Mouse (Mus musculus) liver, embryonic 12.5 days (tissue): ENCODE measurements at regions not wholly inside any gene's neighbourhood (a gene's known extent, or its start where the extent isn't known, plus 50 kb on each side); places are given as distances from the start of the nearest gene placed in this dataset.
A peak's percentile ranks its signal among the peaks of the same experiment; 100 is the strongest.

Experiments used
- ATAC-seq: fragments of 200-750 bp; cut with Nextera tagmentation; 2 replicates; pipeline ENCODE4 v1.8.0; 2017; ENCODE audit warnings: moderate number of reproducible peaks, mild to moderate bottlenecking, moderate library complexity
- H3K27ac ChIP-seq: fragments of 300-500 bp; sonication (generic); 2 replicates; pipeline ENCODE4 v1.5.1; 2016; ENCODE audit warnings: mild to moderate bottlenecking
- H3K27me3 ChIP-seq: fragments of 300-500 bp; sonication (generic); replicated peaks from 2 replicates; pipeline ENCODE4 v1.6.1; 2016; ENCODE audit warnings: mild to moderate bottlenecking, moderate library complexity
- H3K36me3 ChIP-seq: fragments of 300-500 bp; sonication (generic); 2 replicates; pipeline ENCODE4 v1.6.1; 2016; ENCODE audit warnings: mild to moderate bottlenecking, moderate library complexity
- H3K4me1 ChIP-seq: fragments of 300-500 bp; sonication (generic); 2 replicates; pipeline ENCODE4 v1.6.1; 2016
- H3K4me2 ChIP-seq: fragments of 300-500 bp; sonication (generic); 2 replicates; pipeline ENCODE4 v1.6.1; 2016; ENCODE audit warnings: mild to moderate bottlenecking, moderate library complexity
- H3K4me3 ChIP-seq: fragments of 300-500 bp; sonication (generic); 2 replicates; pipeline ENCODE4 v1.5.1; 2016; ENCODE audit warnings: mild to moderate bottlenecking, moderate library complexity
- H3K9ac ChIP-seq: fragments of 300-500 bp; sonication (generic); 2 replicates; pipeline ENCODE4 v1.6.1; 2016; ENCODE audit warnings: mild to moderate bottlenecking, moderate library complexity
- H3K9me3 ChIP-seq: fragments of 300-500 bp; sonication (generic); replicated peaks from 2 replicates; pipeline ENCODE4 v1.6.1; 2016; ENCODE audit warnings: mild to moderate bottlenecking, moderate library complexity
- WGBS: fragments of 180-500 bp; shearing (Covaris S2); methylation state at CpG from one replicate; pipeline ENCODE4 v1.1.7; 2016; ENCODE audit not compliant: insufficient replicate concordance; 5-methylcytosine and 5-hydroxymethylcytosine counted together

GRCm38 (mm10) chr6:66344848-66345247, 190.3 kb upstream of the Mad2l1 start:
- Histone ChIP-seq H3K9ac (no peak overlapping the region), H3K4me1 (peaks cover 13% of the 10 kb centered on the region), H3K27ac (no peak overlapping the region), H3K36me3 (no peaks in the 10 kb centered on the region), H3K4me2 (no peak overlapping the region), H3K9me3 (no peaks in the 10 kb centered on the region), H3K4me3 (no peak overlapping the region), H3K27me3 (no peaks in the 10 kb centered on the region)
- 72% methylated on average over 2 of the region's 2 CpGs for WGBS
- no peak for ATAC-seq

GRCm38 (mm10) chr6:66347356-66347755, 187.8 kb upstream of the Mad2l1 start:
- no peaks in the 10 kb centered on the region for H3K27me3 ChIP-seq
- no peak overlapping the region for H3K4me3 ChIP-seq
- H3K4me2 ChIP-seq: no peak overlapping the region
- H3K27ac ChIP-seq: no peak overlapping the region
- H3K9me3 ChIP-seq: no peaks in the 10 kb centered on the region
- ATAC-seq: 0 out of 2 replicates have a peak, but pooled peaks have one; percentile 46
- no peak overlapping the region for H3K9ac ChIP-seq
- 25% methylated on average over 2 of the region's 2 CpGs for WGBS
- peaks cover 13% of the 10 kb centered on the region for H3K4me1 ChIP-seq
- no peaks in the 10 kb centered on the region for H3K36me3 ChIP-seq

- H3K9me3 ChIP-seq: no peaks in the 10 kb centered on the region
- H3K27ac ChIP-seq: no peak overlapping the region
- no peak for ATAC-seq
- H3K27me3 ChIP-seq: no peaks in the 10 kb centered on the region
- H3K4me2 ChIP-seq: no peak overlapping the region
- no peak overlapping the region for H3K9ac ChIP-seq
- H3K4me1 ChIP-seq: no peaks in the 10 kb centered on the region
- WGBS: 69% methylated on average over 3 of the region's 3 CpGs
- no peaks in the 10 kb centered on the region for H3K36me3 ChIP-seq
- H3K4me3 ChIP-seq: no peak overlapping the region
Observed at GRCm38 (mm10) chr6:66361130-66361529, 174.1 kb upstream of the Mad2l1 start.

GRCm38 (mm10) chr6:66367263-66367662, 167.9 kb upstream of the Mad2l1 start:
- ATAC-seq: no peak

GRCm38 (mm10) chr6:66381279-66381934, 153.8 kb upstream of the Mad2l1 start:
- no peak for ATAC-seq

More at GRCm38 (mm10) chr6:66367263-66367662, 167.9 kb upstream of the Mad2l1 start:
- Histone ChIP-seq H3K4me1 (no peaks in the 10 kb centered on the region), H3K9ac (no peak overlapping the region), H3K27ac (no peak overlapping the region), H3K4me2 (no peak overlapping the region), H3K27me3 (no peaks in the 10 kb centered on the region), H3K4me3 (no peak overlapping the region), H3K9me3 (no peaks in the 10 kb centered on the region), H3K36me3 (no peaks in the 10 kb centered on the region)

GRCm38 (mm10) chr6:66382347-66383010, 152.7 kb upstream of the Mad2l1 start:
- H3K4me1 ChIP-seq: no peaks in the 10 kb centered on the region
- H3K4me3 ChIP-seq: no peak overlapping the region
- WGBS: 66% methylated on average over 2 of the region's 2 CpGs
- no peak for ATAC-seq
- no peaks in the 10 kb centered on the region for H3K27me3 ChIP-seq
- no peaks in the 10 kb centered on the region for H3K9me3 ChIP-seq
- H3K4me2 ChIP-seq: no peak overlapping the region
- H3K27ac ChIP-seq: no peak overlapping the region
- no peaks in the 10 kb centered on the region for H3K36me3 ChIP-seq
- H3K9ac ChIP-seq: no peak overlapping the region

More at GRCm38 (mm10) chr6:66381279-66381934, 153.8 kb upstream of the Mad2l1 start:
- 52% methylated on average over 1 of the region's 1 CpGs for WGBS
- H3K9me3 ChIP-seq: no peaks in the 10 kb centered on the region
- H3K4me3 ChIP-seq: no peak overlapping the region
- H3K27ac ChIP-seq: no peak overlapping the region
- H3K4me2 ChIP-seq: no peak overlapping the region
- no peaks in the 10 kb centered on the region for H3K27me3 ChIP-seq
- no peaks in the 10 kb centered on the region for H3K4me1 ChIP-seq
- H3K9ac ChIP-seq: no peak overlapping the region
- no peaks in the 10 kb centered on the region for H3K36me3 ChIP-seq

- no peak overlapping the region for H3K4me2 ChIP-seq
- H3K27ac ChIP-seq: no peak overlapping the region
- H3K27me3 ChIP-seq: no peaks in the 10 kb centered on the region
- H3K4me3 ChIP-seq: no peak overlapping the region
- no peaks in the 10 kb centered on the region for H3K4me1 ChIP-seq
- H3K36me3 ChIP-seq: no peaks in the 10 kb centered on the region
- 78% methylated on average over 4 of the region's 4 CpGs for WGBS
- ATAC-seq: no peak
- H3K9ac ChIP-seq: no peak overlapping the region
- H3K9me3 ChIP-seq: no peaks in the 10 kb centered on the region
Observed at GRCm38 (mm10) chr6:66395147-66395546, 140.0 kb upstream of the Mad2l1 start.

- H3K9me3 ChIP-seq: no peaks in the 10 kb centered on the region
- 69% methylated on average over 8 of the region's 8 CpGs for WGBS
Observed at GRCm38 (mm10) chr6:66397411-66397810, 137.8 kb upstream of the Mad2l1 start.

GRCm38 (mm10) chr6:66398674-66399073, 136.5 kb upstream of the Mad2l1 start:
- no peak overlapping the region for H3K4me3 ChIP-seq
- no peak overlapping the region for H3K4me2 ChIP-seq
- H3K9me3 ChIP-seq: no peaks in the 10 kb centered on the region
- no peak overlapping the region for H3K27ac ChIP-seq
- H3K9ac ChIP-seq: no peak overlapping the region
- WGBS: 56% methylated on average over 3 of the region's 3 CpGs
- H3K27me3 ChIP-seq: no peaks in the 10 kb centered on the region
- H3K36me3 ChIP-seq: no peaks in the 10 kb centered on the region
- ATAC-seq: no peak
- no peaks in the 10 kb centered on the region for H3K4me1 ChIP-seq

More at GRCm38 (mm10) chr6:66397411-66397810, 137.8 kb upstream of the Mad2l1 start:
- Histone ChIP-seq H3K9ac (no peak overlapping the region), H3K36me3 (no peaks in the 10 kb centered on the region), H3K27me3 (no peaks in the 10 kb centered on the region), H3K4me2 (no peak overlapping the region), H3K27ac (no peak overlapping the region), H3K4me1 (no peaks in the 10 kb centered on the region), H3K4me3 (no peak overlapping the region)
- ATAC-seq: no peak

- ATAC-seq: no peak
- H3K27ac ChIP-seq: no peak overlapping the region
- no peak overlapping the region for H3K4me2 ChIP-seq
- H3K36me3 ChIP-seq: no peaks in the 10 kb centered on the region
- H3K9me3 ChIP-seq: no peaks in the 10 kb centered on the region
- no peaks in the 10 kb centered on the region for H3K27me3 ChIP-seq
- H3K4me3 ChIP-seq: no peak overlapping the region
- H3K9ac ChIP-seq: no peak overlapping the region
- WGBS: 56% methylated on average over 4 of the region's 4 CpGs
- no peaks in the 10 kb centered on the region for H3K4me1 ChIP-seq
Observed at GRCm38 (mm10) chr6:66399091-66399755, 136.0 kb upstream of the Mad2l1 start.

- no peaks in the 10 kb centered on the region for H3K36me3 ChIP-seq
- H3K27ac ChIP-seq: no peak overlapping the region
- no peaks in the 10 kb centered on the region for H3K27me3 ChIP-seq
- ATAC-seq: no peak
- H3K9me3 ChIP-seq: no peaks in the 10 kb centered on the region
- H3K4me3 ChIP-seq: no peak overlapping the region
- no peaks in the 10 kb centered on the region for H3K4me1 ChIP-seq
- WGBS: 65% methylated on average over 5 of the region's 5 CpGs
- no peak overlapping the region for H3K4me2 ChIP-seq
- H3K9ac ChIP-seq: no peak overlapping the region
Observed at GRCm38 (mm10) chr6:66401468-66401867, 133.7 kb upstream of the Mad2l1 start.

GRCm38 (mm10) chr6:66401868-66402440, 133.2 kb upstream of the Mad2l1 start:
- Histone ChIP-seq H3K9ac (no peak overlapping the region), H3K27me3 (no peaks in the 10 kb centered on the region), H3K27ac (no peak overlapping the region), H3K4me3 (no peak overlapping the region), H3K9me3 (no peaks in the 10 kb centered on the region), H3K4me2 (no peak overlapping the region), H3K4me1 (no peaks in the 10 kb centered on the region), H3K36me3 (no peaks in the 10 kb centered on the region)
- no peak for ATAC-seq
- 55% methylated on average over 5 of the region's 5 CpGs for WGBS
